Mouse (Mus musculus) intestine, embryonic 16.5 days (tissue): ENCODE results near the gene Otp. TPM values are rescaled to one million over a fixed set of nuclear protein-coding genes. Genes with fewer than 3 reads are reported as not detected.

Source experiments
- ATAC-seq: fragments of 200-750 bp; cut with Nextera tagmentation; 2 replicates; pipeline ENCODE4 v1.8.0; 2017; ENCODE audit warnings: moderate TSS enrichment, moderate library complexity
- H3K27ac ChIP-seq: fragments of 300-500 bp; sonication (generic); 2 replicates; pipeline ENCODE4 v1.5.1; 2014; ENCODE audit warnings: mild to moderate bottlenecking, low read length
- H3K27me3 ChIP-seq: fragments of 300-500 bp; sonication (generic); replicated peaks from 2 replicates; pipeline ENCODE4 v1.6.1; 2014; ENCODE audit warnings: low read length, control low read depth, mixed read lengths; ENCODE audit not compliant: control insufficient read depth, insufficient read depth
- H3K36me3 ChIP-seq: fragments of 300-500 bp; sonication (generic); 2 replicates; pipeline ENCODE4 v1.6.1; 2014; ENCODE audit warnings: low read length, control low read depth; ENCODE audit not compliant: control insufficient read depth, insufficient read depth
- H3K4me1 ChIP-seq: fragments of 300-500 bp; sonication (generic); 2 replicates; pipeline ENCODE4 v1.6.1; 2014; ENCODE audit warnings: low read length, control low read depth, mixed read lengths; ENCODE audit not compliant: control insufficient read depth, insufficient read depth
- H3K4me2 ChIP-seq: fragments of 300-500 bp; sonication (generic); 2 replicates; pipeline ENCODE4 v1.6.1; 2014; ENCODE audit warnings: low read depth, low read length, control low read depth
- H3K4me3 ChIP-seq: fragments of 300-500 bp; sonication (generic); 2 replicates; pipeline ENCODE4 v1.5.1; 2014; ENCODE audit warnings: mild to moderate bottlenecking, low read length
- H3K9ac ChIP-seq: fragments of 300-500 bp; sonication (generic); 2 replicates; pipeline ENCODE4 v1.6.1; 2014; ENCODE audit warnings: low read depth, low read length
- H3K9me3 ChIP-seq: fragments of 300-500 bp; sonication (generic); 2 replicates; pipeline ENCODE4 v1.6.1; 2016; ENCODE audit warnings: low read length, control low read depth; ENCODE audit not compliant: control insufficient read depth
- WGBS: fragments of 180-500 bp; shearing (Covaris S2); extraction: QIAGEN DNeasy Blood & Tissue Kit; methylation state at CpG from one replicate; pipeline ENCODE4 v1.1.7; 2014; 5-methylcytosine and 5-hydroxymethylcytosine counted together
- polyA plus RNA-seq: library from polyadenylated mRNA; unstranded; fragments of >200 nt; fragmentation: Nextera tagmentation; extraction: Ambion mirVana; gene quantifications from 2 replicates; pipeline ENCODE4 v1.2.1, GENCODE M21; 2015

The Otp gene
- polyA plus RNA-seq: not detected in 2 replicates

GRCm38 (mm10) chr13:94875396-94875880 is at the start of gene Otp:
Otp (plus strand) TSS chr13:94875602.
- Histone ChIP-seq H3K9ac (no peak within 1 kb of the TSS), H3K4me2 (no peak within 1 kb of the TSS), H3K4me3 (no peak within 1 kb of the TSS), H3K36me3 (no peaks in the 10 kb centered on the region), H3K9me3 (no peaks in the 10 kb centered on the region), H3K4me1 (no peaks in the 10 kb centered on the region), H3K27me3 (peaks cover 67% of the 10 kb centered on the region), H3K27ac (no peak within 1 kb of the TSS)
- 1% methylated on average over 30 of the region's 30 CpGs for WGBS
- ATAC-seq: no peak

DNA sequence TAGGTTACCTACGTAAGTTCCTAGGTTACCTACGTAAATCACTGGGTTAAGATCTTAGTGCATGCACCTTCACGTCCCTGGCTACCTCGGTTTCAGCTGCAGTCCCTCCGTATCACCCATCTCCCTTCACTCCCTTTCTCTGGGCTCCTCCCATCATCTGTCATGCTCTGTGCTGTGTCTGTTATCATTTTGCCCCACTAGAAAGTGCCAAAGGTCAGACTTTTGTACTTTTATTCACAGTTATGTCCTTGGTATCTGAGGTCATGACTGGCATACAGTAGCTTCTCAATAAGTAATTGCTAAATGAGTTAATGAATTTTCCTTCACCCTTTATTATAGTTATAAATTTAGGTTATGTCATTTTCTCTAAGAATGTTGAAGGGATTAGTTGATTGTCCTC is 49.0 kb upstream of the Otp start:
- no peak overlapping the region for H3K27ac ChIP-seq
- WGBS: 80% methylated on average over 5 of the region's 5 CpGs

DNA sequence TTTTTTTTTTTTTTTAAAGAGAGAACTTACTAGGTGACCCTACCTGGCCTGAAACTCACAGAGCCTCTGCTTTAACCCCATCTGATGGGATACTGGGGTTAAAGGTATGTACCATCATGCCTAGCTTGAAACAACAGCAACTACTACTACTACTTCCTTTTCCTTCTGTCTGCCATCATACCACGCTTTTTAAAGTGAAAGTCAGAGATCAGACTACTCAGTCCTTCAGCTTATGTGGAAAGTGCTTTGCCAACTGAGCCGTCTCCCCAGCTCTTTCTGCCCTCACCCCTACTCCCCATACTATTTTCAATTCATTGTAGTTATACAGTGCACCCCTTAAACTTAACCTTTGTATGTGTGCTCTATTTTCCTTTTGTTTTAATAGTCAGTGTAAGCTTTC is 48.4 kb upstream of the Otp start:
- no peak for ATAC-seq
- Histone ChIP-seq H3K9me3 (no peaks in the 10 kb centered on the region), H3K27me3 (no peaks in the 10 kb centered on the region), H3K4me1 (peaks cover 13% of the 10 kb centered on the region; the same call in 1 of the 2 replicates), H3K4me2 (no peak overlapping the region), H3K36me3 (no peaks in the 10 kb centered on the region), H3K9ac (no peak overlapping the region), H3K4me3 (no peak overlapping the region), H3K27ac (no peak overlapping the region)
- WGBS: 79% methylated on average over 2 of the region's 2 CpGs

More for the DNA sequence above, 49.0 kb upstream of the Otp start:
- peak; percentile 45; the same call in 1 of the 2 replicates for ATAC-seq
- no peak overlapping the region for H3K4me3 ChIP-seq
- no peaks in the 10 kb centered on the region for H3K27me3 ChIP-seq
- no peaks in the 10 kb centered on the region for H3K9me3 ChIP-seq
- H3K4me1 ChIP-seq: peaks cover 13% of the 10 kb centered on the region; the same call in 1 of the 2 replicates
- no peak overlapping the region for H3K9ac ChIP-seq
- no peaks in the 10 kb centered on the region for H3K36me3 ChIP-seq
- no peak overlapping the region for H3K4me2 ChIP-seq

GRCm38 (mm10) chr13:94827847-94828246 is 47.6 kb upstream of the Otp start:
- Histone ChIP-seq H3K4me1 (peaks cover 13% of the 10 kb centered on the region; the same call in 1 of the 2 replicates), H3K27me3 (no peaks in the 10 kb centered on the region), H3K4me3 (no peak overlapping the region), H3K9me3 (no peaks in the 10 kb centered on the region), H3K9ac (no peak overlapping the region), H3K36me3 (peaks cover 4% of the 10 kb centered on the region; the same call in 1 of the 2 replicates), H3K27ac (no peak overlapping the region), H3K4me2 (no peak overlapping the region)
- 23% methylated on average over 2 of the region's 2 CpGs for WGBS
- ATAC-seq: no peak

DNA sequence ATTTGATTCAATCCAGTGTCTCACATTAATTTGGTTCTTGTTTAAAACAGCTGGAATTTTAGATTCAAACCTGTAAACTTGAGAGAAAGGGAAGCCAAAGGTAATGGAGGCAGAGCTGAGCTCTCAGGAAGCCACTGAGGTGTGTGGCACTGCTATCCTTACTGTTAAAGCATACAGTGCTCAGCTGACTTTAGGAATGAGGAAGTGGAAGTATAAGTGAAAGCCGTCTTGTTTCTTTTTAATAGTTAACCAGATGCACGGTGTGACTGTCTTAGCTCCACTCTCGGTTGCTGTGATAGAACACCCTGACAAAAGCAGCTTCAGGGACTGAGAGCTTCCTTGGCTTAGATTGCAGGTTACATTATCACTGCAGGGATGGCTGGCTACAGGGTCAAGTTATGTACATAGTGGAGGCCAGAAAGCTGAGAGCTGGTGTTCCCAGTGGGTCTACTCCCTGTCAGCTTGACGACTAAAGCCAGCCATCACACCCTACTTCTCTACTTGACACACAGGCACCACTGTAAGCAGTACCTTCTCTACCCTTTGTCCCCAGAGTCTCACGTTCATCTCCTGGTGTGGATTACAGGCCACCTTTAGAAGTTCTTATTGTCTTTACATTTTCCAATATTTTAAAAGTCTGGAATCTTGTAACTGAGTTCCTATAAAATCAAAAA is 37.2 kb upstream of the Otp start:
- H3K27me3 ChIP-seq: no peaks in the 10 kb centered on the region
- H3K9me3 ChIP-seq: no peaks in the 10 kb centered on the region
- no peak overlapping the region for H3K4me2 ChIP-seq
- peak; percentile 87 for ATAC-seq
- H3K4me3 ChIP-seq: no peak overlapping the region
- no peak overlapping the region for H3K27ac ChIP-seq
- no peaks in the 10 kb centered on the region for H3K4me1 ChIP-seq
- H3K36me3 ChIP-seq: 0 out of 2 replicates have a peak, but pooled peaks cover 6% of the 10 kb centered on the region
- no peak overlapping the region for H3K9ac ChIP-seq
- 47% methylated on average over 5 of the region's 5 CpGs for WGBS

DNA sequence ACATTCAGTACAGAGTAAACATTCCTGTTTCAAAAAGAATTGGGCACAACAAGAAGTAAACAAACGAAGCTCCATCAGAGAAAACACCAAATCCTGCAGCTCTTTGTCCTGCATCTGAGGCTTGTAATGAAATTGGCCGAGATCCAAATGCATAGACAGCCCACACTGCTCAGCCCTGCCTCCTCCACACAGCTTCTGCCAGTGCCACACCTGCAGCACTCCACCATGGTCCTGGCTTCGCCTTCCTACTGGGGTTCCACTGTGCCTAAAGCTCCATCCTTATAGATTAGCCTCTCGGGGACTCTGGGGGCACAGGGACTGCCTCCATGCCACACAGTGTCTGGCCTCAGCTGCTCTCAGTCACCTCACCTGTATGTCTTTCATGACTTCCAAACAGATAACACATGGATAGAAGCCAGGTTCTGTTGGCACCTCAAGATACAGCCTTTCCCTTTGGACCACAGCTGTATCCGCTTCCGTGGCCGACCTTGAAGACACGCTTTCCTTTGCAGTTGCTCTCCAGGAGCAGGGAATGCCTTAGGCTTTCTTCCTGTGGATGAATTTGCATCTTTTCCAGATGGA is 36.6 kb upstream of the Otp start:
- H3K4me2 ChIP-seq: no peak overlapping the region
- H3K36me3 ChIP-seq: 0 out of 2 replicates have a peak, but pooled peaks cover 6% of the 10 kb centered on the region
- no peaks in the 10 kb centered on the region for H3K27me3 ChIP-seq
- H3K9ac ChIP-seq: no peak overlapping the region
- H3K27ac ChIP-seq: no peak overlapping the region
- 81% methylated on average over 8 of the region's 8 CpGs for WGBS
- H3K9me3 ChIP-seq: no peaks in the 10 kb centered on the region
- no peaks in the 10 kb centered on the region for H3K4me1 ChIP-seq
- ATAC-seq: peak; percentile 50; the same call in 1 of the 2 replicates
- H3K4me3 ChIP-seq: no peak overlapping the region

DNA sequence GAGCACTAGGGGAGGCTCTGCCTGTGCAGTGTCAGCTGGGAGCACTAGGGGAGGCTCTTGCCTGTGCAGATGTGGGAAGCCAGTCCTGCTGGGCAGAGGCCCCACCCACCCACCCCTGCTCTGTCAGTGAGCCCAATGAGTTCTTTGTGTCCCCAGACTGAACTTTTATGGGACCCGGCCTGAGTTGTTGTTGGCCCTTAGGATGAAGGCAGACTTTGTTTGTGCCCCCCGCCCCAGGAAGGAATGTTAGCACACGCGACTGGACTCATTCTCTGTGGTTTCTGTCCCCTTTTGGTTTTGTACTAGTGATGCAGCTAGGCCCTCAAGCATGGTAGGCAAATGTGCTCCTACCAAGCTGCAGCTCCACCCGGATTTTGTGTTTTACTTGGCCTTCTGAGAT is 32.2 kb upstream of the Otp start:
- Histone ChIP-seq H3K9ac (no peak overlapping the region), H3K9me3 (no peaks in the 10 kb centered on the region), H3K27ac (no peak overlapping the region), H3K36me3 (0 out of 2 replicates have a peak, but pooled peaks cover 6% of the 10 kb centered on the region), H3K4me1 (no peaks in the 10 kb centered on the region), H3K4me2 (no peak overlapping the region), H3K4me3 (no peak overlapping the region), H3K27me3 (no peaks in the 10 kb centered on the region)
- 66% methylated on average over 5 of the region's 5 CpGs for WGBS
- ATAC-seq: no peak

GRCm38 (mm10) chr13:94847870-94848269 is 27.5 kb upstream of the Otp start:
- H3K4me2 ChIP-seq: no peak overlapping the region
- no peaks in the 10 kb centered on the region for H3K4me1 ChIP-seq

GRCm38 (mm10) chr13:94849351-94849750 is 26.1 kb upstream of the Otp start:
- Histone ChIP-seq H3K27ac (no peak overlapping the region), H3K4me2 (no peak overlapping the region), H3K9me3 (no peaks in the 10 kb centered on the region), H3K4me3 (no peak overlapping the region), H3K4me1 (no peaks in the 10 kb centered on the region), H3K36me3 (no peaks in the 10 kb centered on the region), H3K9ac (no peak overlapping the region), H3K27me3 (no peaks in the 10 kb centered on the region)
- no peak for ATAC-seq
- 58% methylated on average over 13 of the region's 13 CpGs for WGBS

More at GRCm38 (mm10) chr13:94847870-94848269, 27.5 kb upstream of the Otp start:
- no peak for ATAC-seq
- Histone ChIP-seq H3K36me3 (no peaks in the 10 kb centered on the region), H3K4me3 (no peak overlapping the region), H3K27ac (no peak overlapping the region), H3K9ac (no peak overlapping the region), H3K9me3 (no peaks in the 10 kb centered on the region), H3K27me3 (no peaks in the 10 kb centered on the region)
- WGBS: 69% methylated on average over 7 of the region's 7 CpGs
